Mouse (Mus musculus): Measurements from ENCODE around the gene Ddx39b. TPM values are rescaled to one million over a fixed set of nuclear protein-coding genes. Genes with fewer than 3 reads are reported as not detected.
"Not testable (repeated sequence)": the region's sequence is repeated elsewhere in the genome, so short reads cannot be mapped to it uniquely, and the experiment has no call there.

Ddx39b gene
- polyA plus RNA-seq, 1 experiment from 2014 or later, result 569 TPM

GRCm38 (mm10) chr17:35276304-35276864 lies 34.8 kb downstream of the Ddx39b start:
- ATAC-seq (ENCODE audit: insufficient read depth) (no peak), DNase-seq (no peak)
- no peaks in the 10 kb centered on the region for H3K4me1 ChIP-seq (ENCODE audit: insufficient read depth)
- H3K9me3 ChIP-seq (ENCODE audit: low read depth, low read length), result no peaks in the 10 kb centered on the region
- no peak overlapping the region for H3K27ac ChIP-seq (ENCODE audit: low read depth)
- H3K27me3 ChIP-seq (ENCODE audit: insufficient read depth, low read length), result peaks cover 15% of the 10 kb centered on the region; the same call in 1 of the 2 replicates
- H3K36me3 ChIP-seq (ENCODE audit: insufficient read depth), result no peaks in the 10 kb centered on the region
- no peak overlapping the region for H3K4me2 ChIP-seq
- H3K4me3 ChIP-seq (ENCODE audit: low read depth, low read length), result no peak overlapping the region
- H3K9ac ChIP-seq, result no peak overlapping the region
- no peak for TF ChIP-seq CTCF (IDR thresholded peaks at IDR 0.05; ENCODE audit: low read depth)
- WGBS, result 7% methylated on average over 13 of the region's 13 CpGs

- 75% methylated on average over 8 of the region's 8 CpGs for WGBS
- no peak for TF ChIP-seq CTCF (IDR thresholded peaks at IDR 0.05; ENCODE audit: low read depth)
Measured at GRCm38 (mm10) chr17:35278049-35278448, 36.5 kb downstream of the Ddx39b start.

GRCm38 (mm10) chr17:35278957-35279688 lies 37.6 kb downstream of the Ddx39b start:
- Histone ChIP-seq H3K9ac (no peak overlapping the region), H3K4me2 (no peak overlapping the region), H3K9me3 (ENCODE audit: low read depth, low read length) (no peaks in the 10 kb centered on the region), H3K36me3 (ENCODE audit: insufficient read depth) (no peaks in the 10 kb centered on the region), H3K4me1 (ENCODE audit: insufficient read depth) (no peaks in the 10 kb centered on the region), H3K27me3 (ENCODE audit: insufficient read depth, low read length) (peaks cover 15% of the 10 kb centered on the region; the same call in 1 of the 2 replicates), H3K4me3 (ENCODE audit: low read depth, low read length) (no peak overlapping the region), H3K27ac (ENCODE audit: low read depth) (no peak overlapping the region)
- ATAC-seq (ENCODE audit: insufficient read depth) (no peak), DNase-seq (no peak)
- TF ChIP-seq CTCF (IDR thresholded peaks at IDR 0.05; ENCODE audit: low read depth), result 0 out of 2 replicates have a peak, but pooled peaks have one; percentile 3
- 82% methylated on average over 13 of the region's 13 CpGs for WGBS

More at GRCm38 (mm10) chr17:35278049-35278448, 36.5 kb downstream of the Ddx39b start:
- no peak for DNase-seq
- Histone ChIP-seq H3K36me3 (ENCODE audit: insufficient read depth) (no peaks in the 10 kb centered on the region), H3K4me3 (ENCODE audit: low read depth, low read length) (no peak overlapping the region), H3K27ac (ENCODE audit: low read depth) (no peak overlapping the region), H3K9me3 (ENCODE audit: low read depth, low read length) (no peaks in the 10 kb centered on the region), H3K4me1 (ENCODE audit: insufficient read depth) (no peaks in the 10 kb centered on the region), H3K27me3 (ENCODE audit: insufficient read depth, low read length) (peaks cover 15% of the 10 kb centered on the region; the same call in 1 of the 2 replicates), H3K9ac (no peak overlapping the region), H3K4me2 (no peak overlapping the region)
- ATAC-seq (ENCODE audit: insufficient read depth), result no peak

GRCm38 (mm10) chr17:35280276-35280675 lies 38.7 kb downstream of the Ddx39b start:
- Histone ChIP-seq H3K27ac (ENCODE audit: low read depth) (no peak overlapping the region), H3K27me3 (ENCODE audit: insufficient read depth, low read length) (peaks cover 13% of the 10 kb centered on the region; the same call in 1 of the 2 replicates), H3K9ac (no peak overlapping the region), H3K4me3 (ENCODE audit: low read depth, low read length) (no peak overlapping the region), H3K9me3 (ENCODE audit: low read depth, low read length) (no peaks in the 10 kb centered on the region), H3K36me3 (ENCODE audit: insufficient read depth) (no peaks in the 10 kb centered on the region), H3K4me2 (no peak overlapping the region), H3K4me1 (ENCODE audit: insufficient read depth) (no peaks in the 10 kb centered on the region)
- no peak for TF ChIP-seq CTCF (IDR thresholded peaks at IDR 0.05; ENCODE audit: low read depth)
- ATAC-seq (ENCODE audit: insufficient read depth) (no peak), DNase-seq (no peak)
- WGBS, result 70% methylated on average over 3 of the region's 3 CpGs

GRCm38 (mm10) chr17:35285431-35285830 lies 43.9 kb downstream of the Ddx39b start:
- Histone ChIP-seq H3K4me2 (no peak overlapping the region), H3K9me3 (ENCODE audit: low read depth, low read length) (no peaks in the 10 kb centered on the region), H3K36me3 (ENCODE audit: insufficient read depth) (no peaks in the 10 kb centered on the region), H3K4me1 (ENCODE audit: insufficient read depth) (no peaks in the 10 kb centered on the region), H3K4me3 (ENCODE audit: low read depth, low read length) (no peak overlapping the region), H3K27me3 (ENCODE audit: insufficient read depth, low read length) (no peaks in the 10 kb centered on the region), H3K27ac (ENCODE audit: low read depth) (no peak overlapping the region), H3K9ac (no peak overlapping the region)
- DNase-seq (no peak), ATAC-seq (ENCODE audit: insufficient read depth) (no peak)
- TF ChIP-seq CTCF (IDR thresholded peaks at IDR 0.05; ENCODE audit: low read depth), result no peak

- peak; percentile 82 for TF ChIP-seq CTCF (IDR thresholded peaks at IDR 0.05; ENCODE audit: low read depth)
- not testable (repeated sequence) for H3K9me3 ChIP-seq (ENCODE audit: low read depth, low read length); H3K27ac ChIP-seq (ENCODE audit: low read depth); ATAC-seq (ENCODE audit: insufficient read depth); H3K4me2 ChIP-seq; H3K4me1 ChIP-seq (ENCODE audit: insufficient read depth); H3K27me3 ChIP-seq (ENCODE audit: insufficient read depth, low read length); H3K4me3 ChIP-seq (ENCODE audit: low read depth, low read length); H3K36me3 ChIP-seq (ENCODE audit: insufficient read depth); H3K9ac ChIP-seq
- WGBS, result 4% methylated on average over 5 of the region's 5 CpGs
- peak; percentile 58 for DNase-seq
Measured at GRCm38 (mm10) chr17:35295796-35296195, 54.2 kb downstream of the Ddx39b start.

- not testable (repeated sequence) for ATAC-seq (ENCODE audit: insufficient read depth)
Measured at GRCm38 (mm10) chr17:35300261-35300945, 58.9 kb downstream of the Ddx39b start.

More at GRCm38 (mm10) chr17:35300261-35300945, 58.9 kb downstream of the Ddx39b start:
- not testable (repeated sequence) for H3K9ac ChIP-seq; H3K9me3 ChIP-seq (ENCODE audit: low read depth, low read length); H3K27ac ChIP-seq (ENCODE audit: low read depth); H3K4me1 ChIP-seq (ENCODE audit: insufficient read depth); H3K27me3 ChIP-seq (ENCODE audit: insufficient read depth, low read length); H3K4me3 ChIP-seq (ENCODE audit: low read depth, low read length); DNase-seq; H3K4me2 ChIP-seq; H3K36me3 ChIP-seq (ENCODE audit: insufficient read depth)
- 76% methylated on average over 7 of the region's 7 CpGs for WGBS
- peak; percentile 14; the same call in 1 of the 2 replicates for TF ChIP-seq CTCF (IDR thresholded peaks at IDR 0.05; ENCODE audit: low read depth)
